Mouse (Mus musculus) lung, adult 2 months (tissue): ENCODE measurements around the gene Calcoco1.

Experiments
- CTCF ChIP-seq: fragments of 200-500 bp; IDR thresholded peaks from 2 replicates; pipeline ENCODE4 v1.5.1; 2011; ENCODE audit warnings: mild to moderate bottlenecking, low read length, control low read depth; ENCODE audit not compliant: insufficient read depth
- POLR2A ChIP-seq: fragments of 200-500 bp; IDR thresholded peaks from 2 replicates; pipeline ENCODE4 v1.6.1; 2011; ENCODE audit warnings: low read depth, mild to moderate bottlenecking, control low read depth, low read length, borderline replicate concordance; ENCODE audit errors: extremely low read depth

- TF ChIP-seq POLR2A = no peak
- no peak for TF ChIP-seq CTCF
Observed at GRCm38 (mm10) chr15:102685791-102686190, 36.2 kb downstream of the Calcoco1 start.
